Mouse (Mus musculus) heart, embryonic 14.5 days (tissue): ENCODE data around the gene Fbxo47. TPM values are rescaled to one million over a fixed set of nuclear protein-coding genes. Genes with fewer than 3 reads are reported as not detected.
"Not testable (repeated sequence)": the region's sequence is repeated elsewhere in the genome, so short reads cannot be mapped to it uniquely, and the experiment has no call there.

Experiments used
- ATAC-seq: fragments of 200-750 bp; cut with Nextera tagmentation; 2 replicates; pipeline ENCODE4 v1.8.0; 2017; ENCODE audit warnings: low read depth, moderate TSS enrichment; ENCODE audit not compliant: insufficient number of reproducible peaks, insufficient read depth, low FRiP score
- H3K27ac ChIP-seq, 2 experiments: fragments of 200-500 bp in 1 of 2; fragments of 300-500 bp in 1 of 2; sonication (generic) in 1 of 2; replicated peaks in 1 of 2; 2 replicates each; pipeline ENCODE4 v1.5.1; 2012 to 2014; ENCODE audit warnings: low read depth in 2 of 2, low read length in 2 of 2, control low read depth in 1 of 2, mild to moderate bottlenecking in 1 of 2, mixed read lengths in 1 of 2; ENCODE audit not compliant: control insufficient read depth in 1 of 2, insufficient read depth in 1 of 2
- H3K27me3 ChIP-seq: fragments of 300-500 bp; sonication (generic); 2 replicates; pipeline ENCODE4 v1.6.1; 2014; ENCODE audit warnings: mild to moderate bottlenecking, low read length, control low read depth; ENCODE audit not compliant: control insufficient read depth, insufficient read depth
- H3K36me3 ChIP-seq: fragments of 300-500 bp; sonication (generic); 2 replicates; pipeline ENCODE4 v1.6.1; 2014; ENCODE audit warnings: mild to moderate bottlenecking, control low read depth, low read length, mixed read lengths; ENCODE audit not compliant: control insufficient read depth, insufficient read depth
- H3K4me1 ChIP-seq, 2 experiments: fragments of 200-500 bp in 1 of 2; fragments of 300-500 bp in 1 of 2; sonication (generic) in 1 of 2; 2 replicates each; pipeline ENCODE4 v1.6.1; 2012 to 2014; ENCODE audit warnings: low read length in 2 of 2, control low read depth in 1 of 2, mixed read lengths in 1 of 2; ENCODE audit not compliant: control insufficient read depth in 2 of 2, insufficient read depth in 2 of 2
- H3K4me2 ChIP-seq: fragments of 300-500 bp; sonication (generic); 2 replicates; pipeline ENCODE4 v1.6.1; 2014; ENCODE audit warnings: mild to moderate bottlenecking, low read length
- H3K4me3 ChIP-seq, 2 experiments: fragments of 200-500 bp in 1 of 2; fragments of 300-500 bp in 1 of 2; sonication (generic) in 1 of 2; 2 replicates each; pipeline ENCODE4 v1.5.1; 2012 to 2014; ENCODE audit warnings: low read length in 2 of 2, mild to moderate bottlenecking in 2 of 2, control low read depth in 1 of 2, low read depth in 1 of 2, moderate library complexity in 1 of 2; ENCODE audit not compliant: control insufficient read depth in 1 of 2, insufficient read depth in 1 of 2
- H3K9ac ChIP-seq: fragments of 300-500 bp; sonication (generic); 2 replicates; pipeline ENCODE4 v1.6.1; 2014; ENCODE audit warnings: mild to moderate bottlenecking, low read length
- H3K9me3 ChIP-seq: fragments of 300-500 bp; sonication (generic); 2 replicates; pipeline ENCODE4 v1.6.1; 2016; ENCODE audit warnings: low read length, control low read depth; ENCODE audit not compliant: control insufficient read depth
- WGBS: fragments of 180-500 bp; shearing (Covaris S2); extraction: QIAGEN DNeasy Blood & Tissue Kit; methylation state at CpG from one replicate; pipeline ENCODE4 v1.1.7; 2014; 5-methylcytosine and 5-hydroxymethylcytosine counted together
- polyA plus RNA-seq: library from polyadenylated mRNA; unstranded; fragments of >200 nt; fragmentation: Nextera tagmentation; extraction: Ambion mirVana; gene quantifications from 2 replicates; pipeline ENCODE4 v1.2.1, GENCODE M21; 2014

The Fbxo47 gene
- polyA plus RNA-seq, 1 experiment from 2014 or later, result 1.2 TPM

DNA sequence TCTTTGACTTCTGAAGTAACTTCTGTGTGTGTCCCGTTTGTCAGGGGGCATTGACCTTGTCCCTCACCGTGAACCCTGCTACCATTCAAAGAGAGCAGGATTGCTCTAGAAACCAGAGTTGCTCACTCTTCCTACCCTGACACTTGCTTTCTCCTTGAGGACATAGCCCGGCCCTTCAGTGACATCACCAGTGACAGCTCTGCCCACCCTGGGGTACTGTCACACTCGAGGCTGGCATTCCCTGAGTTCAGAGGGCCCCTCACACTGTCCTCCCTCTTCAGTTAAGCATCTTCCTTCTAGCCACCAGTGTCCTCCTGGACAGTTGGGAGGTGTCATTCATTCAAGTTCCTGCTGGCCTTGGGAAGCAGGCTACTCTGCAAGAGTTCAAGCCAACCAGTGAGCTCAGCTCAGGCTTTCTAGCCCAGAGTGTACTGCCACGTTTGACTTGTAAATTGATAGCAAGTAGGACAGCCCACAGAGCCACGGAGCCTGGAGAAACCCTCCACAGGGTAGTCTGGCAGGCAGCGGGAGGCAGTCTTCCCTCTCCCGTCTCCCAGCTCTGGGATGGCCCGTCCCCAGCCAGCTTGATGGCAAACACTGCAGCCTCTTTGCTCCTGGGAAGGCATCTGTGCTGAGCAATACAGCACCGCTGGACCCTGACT, 45.0 kb downstream of the Fbxo47 start:
- no peak overlapping the region for H3K9ac ChIP-seq
- peaks cover 45% of the 10 kb centered on the region for H3K36me3 ChIP-seq
- WGBS, result 36% methylated on average over 10 of the region's 10 CpGs

DNA sequence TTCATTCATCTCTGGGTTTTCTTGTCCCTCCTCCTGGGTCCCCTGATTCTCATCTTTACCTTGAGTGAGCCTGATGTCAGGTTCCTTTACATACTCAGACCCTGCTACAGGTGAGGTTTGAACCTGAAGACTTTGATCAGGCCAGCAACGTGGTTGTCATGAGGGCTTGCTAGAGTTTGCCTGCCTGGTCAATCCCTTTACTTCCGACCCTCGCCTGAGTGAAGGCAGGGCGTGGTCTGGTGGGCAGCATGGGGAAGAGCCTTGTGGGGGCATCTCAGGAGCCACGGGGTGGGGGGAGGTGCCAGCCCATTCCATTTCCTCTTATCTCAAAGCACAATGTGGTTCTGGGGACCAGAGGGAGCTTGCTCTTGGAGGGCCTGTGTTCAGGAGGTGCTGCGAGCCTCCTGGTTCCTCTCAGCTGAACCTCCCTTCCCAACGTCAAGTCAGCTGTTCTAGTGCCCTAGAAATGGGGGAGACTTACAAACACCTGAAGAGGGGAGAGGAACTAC, 46.3 kb downstream of the Fbxo47 start:
- H3K4me1 ChIP-seq, result peaks cover 0 to 14% of the 10 kb centered on the region in 2 experiments; a peak in 2 of 4 replicates
- H3K4me2 ChIP-seq, result no peak overlapping the region
- no peak overlapping the region for H3K27ac ChIP-seq
- 73% methylated on average over 7 of the region's 7 CpGs for WGBS
- H3K9me3 ChIP-seq, result no peaks in the 10 kb centered on the region
- no peak overlapping the region for H3K9ac ChIP-seq
- no peak overlapping the region for H3K4me3 ChIP-seq
- peaks cover 56% of the 10 kb centered on the region for H3K36me3 ChIP-seq
- ATAC-seq, result no peak
- H3K27me3 ChIP-seq, result no peaks in the 10 kb centered on the region

More for the DNA sequence above, 45.0 kb downstream of the Fbxo47 start:
- Histone ChIP-seq H3K4me1 (peaks cover 0 to 14% of the 10 kb centered on the region in 2 experiments; a peak in 2 of 4 replicates), H3K27ac (no peak overlapping the region; a peak in 1 of 4 replicates), H3K27me3 (no peaks in the 10 kb centered on the region), H3K4me3 (no peak overlapping the region), H3K4me2 (no peak overlapping the region), H3K9me3 (no peaks in the 10 kb centered on the region)
- no peak for ATAC-seq

DNA sequence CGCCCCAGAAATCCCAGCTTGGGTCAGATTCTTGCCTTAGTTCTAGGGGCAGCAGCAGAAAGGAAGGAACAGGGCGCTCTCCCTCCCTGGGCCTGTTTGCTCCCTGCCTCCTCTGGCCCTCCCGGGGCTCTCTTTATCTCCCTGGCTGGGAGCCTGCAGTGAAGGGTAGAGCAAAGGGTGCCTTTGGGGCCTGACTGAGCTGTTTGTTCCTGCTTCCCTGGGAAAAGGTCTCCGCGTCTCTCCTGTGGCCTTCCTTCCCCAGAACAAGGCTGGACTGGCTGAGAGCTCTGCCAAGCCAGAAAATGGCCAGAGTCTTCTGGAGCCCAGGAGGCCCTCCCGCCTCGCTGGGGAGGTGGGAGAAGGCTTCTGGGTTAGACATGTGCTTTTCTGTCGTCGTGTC, 46.9 kb downstream of the Fbxo47 start:
- Histone ChIP-seq H3K36me3 (peaks cover 63% of the 10 kb centered on the region), H3K27ac (peak overlapping the region in 1 of 2 experiments; percentile 38; a peak in 1 of 4 replicates), H3K4me1 (peaks cover 0 to 14% of the 10 kb centered on the region in 2 experiments; a peak in 2 of 4 replicates)
- 53% methylated on average over 9 of the region's 9 CpGs for WGBS
- H3K9me3 ChIP-seq, H3K4me3 ChIP-seq, H3K9ac ChIP-seq, H3K27me3 ChIP-seq, ATAC-seq, H3K4me2 ChIP-seq: not testable (repeated sequence)

DNA sequence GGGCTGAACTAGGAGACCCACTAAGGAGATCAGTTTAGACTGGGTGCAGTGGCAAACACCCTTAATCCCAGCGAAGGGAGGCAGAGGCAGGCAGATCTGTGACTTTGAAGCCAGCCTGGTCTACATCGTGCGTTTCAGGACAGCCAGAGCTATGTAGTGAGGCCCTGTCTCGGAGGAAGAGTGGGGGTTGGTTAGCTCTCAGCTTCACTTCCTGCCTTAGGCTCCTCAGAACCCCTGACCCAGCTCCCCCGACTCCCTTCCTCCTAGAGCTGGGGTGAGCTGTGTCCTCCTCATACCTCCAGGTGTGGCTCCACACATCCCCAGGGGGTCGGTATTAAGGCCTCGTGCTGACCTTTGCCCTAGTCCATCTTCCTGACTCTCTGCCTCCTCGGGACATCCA, 47.4 kb downstream of the Fbxo47 start:
- H3K27ac ChIP-seq, result no peak overlapping the region
- peaks cover 67% of the 10 kb centered on the region for H3K36me3 ChIP-seq
- no peaks in the 10 kb centered on the region for H3K27me3 ChIP-seq
- no peaks in the 10 kb centered on the region for H3K9me3 ChIP-seq
- H3K9ac ChIP-seq, result no peak overlapping the region; the same call in 1 of the 2 replicates
- H3K4me1 ChIP-seq, result peaks cover 0 to 14% of the 10 kb centered on the region in 2 experiments; a peak in 3 of 4 replicates
- H3K4me3 ChIP-seq, result no peak overlapping the region
- WGBS, result 45% methylated on average over 8 of the region's 8 CpGs
- H3K4me2 ChIP-seq, result no peak overlapping the region
- ATAC-seq, result no peak

DNA sequence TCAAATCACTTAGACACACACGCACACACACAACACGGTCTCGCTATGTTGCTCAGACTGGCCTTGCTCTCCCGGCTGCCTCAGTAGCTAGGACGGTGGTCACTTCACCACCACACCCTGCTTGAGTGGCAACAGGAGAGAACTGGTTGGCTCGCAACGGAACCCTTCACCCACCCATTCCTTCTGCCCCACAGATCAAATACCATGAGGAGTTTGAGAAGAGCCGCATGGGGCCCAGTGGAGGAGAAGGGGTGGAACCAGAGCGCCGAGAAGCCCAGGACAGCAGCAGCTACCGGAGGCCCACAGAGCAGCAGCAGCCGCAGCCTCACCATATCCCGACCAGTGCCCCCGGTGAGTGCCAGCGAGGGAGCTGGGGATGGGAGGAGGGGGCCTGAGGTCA, 50.6 kb downstream of the Fbxo47 start:
- no peak overlapping the region for H3K27ac ChIP-seq
- WGBS, result 80% methylated on average over 15 of the region's 15 CpGs
- H3K9ac ChIP-seq, result no peak overlapping the region
- H3K4me1 ChIP-seq, result peaks cover 0 to 5% of the 10 kb centered on the region in 2 experiments; a peak in 2 of 4 replicates
- no peak overlapping the region for H3K4me2 ChIP-seq
- H3K4me3 ChIP-seq, result no peak overlapping the region
- peaks cover 86% of the 10 kb centered on the region for H3K36me3 ChIP-seq
- no peaks in the 10 kb centered on the region for H3K27me3 ChIP-seq
- ATAC-seq, result no peak
- no peaks in the 10 kb centered on the region for H3K9me3 ChIP-seq

DNA sequence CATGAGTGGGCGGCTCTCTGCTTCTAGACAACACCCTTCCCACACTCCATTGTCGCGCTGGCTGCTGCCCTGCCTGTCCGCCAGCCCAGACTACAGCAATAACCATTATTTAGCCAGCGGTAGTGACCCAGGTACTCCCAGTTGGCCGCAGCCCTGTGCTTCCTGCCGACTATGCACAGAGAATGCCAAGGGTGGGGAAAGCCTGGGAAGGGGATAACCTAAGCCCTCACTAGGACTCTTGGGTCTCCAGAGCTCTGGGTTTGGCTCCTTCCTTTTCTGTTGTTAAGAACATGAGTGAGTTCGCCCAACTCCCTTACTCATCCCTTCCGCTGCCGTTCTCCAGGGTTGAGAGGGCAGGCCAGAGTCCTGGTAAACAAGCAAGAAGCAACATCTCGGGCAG, 52.0 kb downstream of the Fbxo47 start:
- Histone ChIP-seq H3K4me1 (peaks cover 0 to 5% of the 10 kb centered on the region in 2 experiments; a peak in 2 of 4 replicates), H3K4me2 (no peak overlapping the region), H3K9me3 (no peaks in the 10 kb centered on the region), H3K36me3 (peaks cover 84% of the 10 kb centered on the region), H3K4me3 (no peak overlapping the region), H3K9ac (no peak overlapping the region), H3K27me3 (no peaks in the 10 kb centered on the region), H3K27ac (no peak overlapping the region)
- WGBS, result 83% methylated on average over 11 of the region's 11 CpGs
- no peak for ATAC-seq

DNA sequence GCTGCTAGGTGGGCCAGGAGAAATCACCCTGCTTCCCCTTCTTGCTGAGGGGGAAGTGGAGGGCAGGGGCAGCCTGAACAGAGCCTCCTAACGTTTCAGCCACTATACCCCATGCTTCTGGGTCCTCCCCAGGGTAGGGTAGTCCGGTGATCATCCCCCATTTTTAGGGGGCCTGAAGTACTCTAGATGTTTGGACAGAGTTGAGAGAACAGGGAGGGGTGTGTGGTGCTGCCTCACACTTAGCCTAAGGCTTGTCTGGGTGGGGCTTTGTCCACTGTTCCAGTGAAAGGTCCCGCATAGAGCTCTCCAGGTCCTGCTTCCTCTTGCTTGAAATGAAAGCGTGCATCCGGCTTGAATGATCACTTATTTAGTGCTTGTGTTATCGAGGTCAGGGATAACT, 53.5 kb downstream of the Fbxo47 start:
- no peak for ATAC-seq
- peaks cover 0 to 3% of the 10 kb centered on the region in 2 experiments; a peak in 1 of 4 replicates for H3K4me1 ChIP-seq
- H3K9me3 ChIP-seq, result no peaks in the 10 kb centered on the region
- H3K4me3 ChIP-seq, result no peak overlapping the region
- WGBS, result 83% methylated on average over 6 of the region's 6 CpGs
- H3K36me3 ChIP-seq, result peaks cover 84% of the 10 kb centered on the region
- no peak overlapping the region for H3K4me2 ChIP-seq
- H3K27ac ChIP-seq, result no peak overlapping the region
- H3K27me3 ChIP-seq, result no peaks in the 10 kb centered on the region
- no peak overlapping the region for H3K9ac ChIP-seq
